Mouse (Mus musculus): ENCODE data around the gene Fam214a. TPM values are rescaled to one million over a fixed set of nuclear protein-coding genes. Genes with fewer than 3 reads are reported as not detected.
A peak's percentile ranks its signal among the peaks of the same experiment; 100 is the strongest.

Gene Fam214a
- polyA plus RNA-seq, 1 experiment, result 29.9 TPM

- Histone ChIP-seq H3K4me1 (ENCODE audit: control insufficient read depth, insufficient read depth, insufficient read length, low read length) (no peaks in the 10 kb centered on the region), H3K4me3 (ENCODE audit: insufficient read depth, low read depth, low read length) (no peak overlapping the region), H3K27ac (replicated peaks; ENCODE audit: low read depth, low read length) (no peak overlapping the region)
Observed at GRCm38 (mm10) chr9:75047079-75047478, 94.4 kb downstream of the Fam214a start.

- Histone ChIP-seq H3K4me1 (ENCODE audit: control insufficient read depth, insufficient read depth, insufficient read length, low read length) (no peaks in the 10 kb centered on the region), H3K4me3 (ENCODE audit: insufficient read depth, low read depth, low read length) (no peak overlapping the region), H3K27ac (replicated peaks; ENCODE audit: low read depth, low read length) (no peak overlapping the region)
Observed at GRCm38 (mm10) chr9:75049100-75049499, 96.4 kb downstream of the Fam214a start.

- H3K4me3 ChIP-seq (ENCODE audit: insufficient read depth, low read depth, low read length), result no peak overlapping the region
- no peak overlapping the region for H3K27ac ChIP-seq (replicated peaks; ENCODE audit: low read depth, low read length)
Observed at GRCm38 (mm10) chr9:75050003-75050402, 97.3 kb downstream of the Fam214a start.

GRCm38 (mm10) chr9:75051841-75052240 lies 99.2 kb downstream of the Fam214a start:
- H3K4me3 ChIP-seq (ENCODE audit: insufficient read depth, low read depth, low read length), result no peak overlapping the region
- no peaks in the 10 kb centered on the region for H3K4me1 ChIP-seq (ENCODE audit: control insufficient read depth, insufficient read depth, insufficient read length, low read length)
- H3K27ac ChIP-seq (replicated peaks; ENCODE audit: low read depth, low read length), result no peak overlapping the region

More at GRCm38 (mm10) chr9:75050003-75050402, 97.3 kb downstream of the Fam214a start:
- H3K4me1 ChIP-seq (ENCODE audit: control insufficient read depth, insufficient read depth, insufficient read length, low read length), result no peaks in the 10 kb centered on the region

- H3K4me3 ChIP-seq (ENCODE audit: insufficient read depth, low read depth, low read length), result no peak overlapping the region
- no peak overlapping the region for H3K27ac ChIP-seq (replicated peaks; ENCODE audit: low read depth, low read length)
- no peaks in the 10 kb centered on the region for H3K4me1 ChIP-seq (ENCODE audit: control insufficient read depth, insufficient read depth, insufficient read length, low read length)
Observed at GRCm38 (mm10) chr9:75055046-75055445, 102.4 kb downstream of the Fam214a start.

GRCm38 (mm10) chr9:75064678-75065331 lies 112.1 kb downstream of the Fam214a start:
- H3K4me1 ChIP-seq (ENCODE audit: control insufficient read depth, insufficient read depth, insufficient read length, low read length), result no peaks in the 10 kb centered on the region
- no peak overlapping the region for H3K4me3 ChIP-seq (ENCODE audit: insufficient read depth, low read depth, low read length)
- no peak overlapping the region for H3K27ac ChIP-seq (replicated peaks; ENCODE audit: low read depth, low read length)

GRCm38 (mm10) chr9:75070457-75071028 lies 117.9 kb downstream of the Fam214a start, which contains the start of gene Myo5a:
Myo5a (plus strand) TSS chr9:75071015.
- H3K27ac ChIP-seq (replicated peaks; ENCODE audit: low read depth, low read length), result peak within 1 kb of the TSS; percentile 40
- H3K4me1 ChIP-seq (ENCODE audit: control insufficient read depth, insufficient read depth, insufficient read length, low read length), result no peaks in the 10 kb centered on the region
- H3K4me3 ChIP-seq (ENCODE audit: insufficient read depth, low read depth, low read length), result peak within 1 kb of the TSS; percentile 97

- Histone ChIP-seq H3K4me1 (ENCODE audit: control insufficient read depth, insufficient read depth, insufficient read length, low read length) (no peaks in the 10 kb centered on the region), H3K4me3 (ENCODE audit: insufficient read depth, low read depth, low read length) (peak overlapping the region; percentile 97), H3K27ac (replicated peaks; ENCODE audit: low read depth, low read length) (peak overlapping the region; percentile 40)
Observed at GRCm38 (mm10) chr9:75071029-75071705, 118.5 kb downstream of the Fam214a start.

GRCm38 (mm10) chr9:75071706-75072192 lies 119.1 kb downstream of the Fam214a start:
- Histone ChIP-seq H3K27ac (replicated peaks; ENCODE audit: low read depth, low read length) (0 out of 2 replicates have a peak overlapping the region, but pooled peaks have one; percentile 31), H3K4me3 (ENCODE audit: insufficient read depth, low read depth, low read length) (peak overlapping the region; percentile 97), H3K4me1 (ENCODE audit: control insufficient read depth, insufficient read depth, insufficient read length, low read length) (no peaks in the 10 kb centered on the region)

- H3K4me3 ChIP-seq (ENCODE audit: insufficient read depth, low read depth, low read length), result peak overlapping the region; percentile 21; the same call in 1 of the 2 replicates
- no peaks in the 10 kb centered on the region for H3K4me1 ChIP-seq (ENCODE audit: control insufficient read depth, insufficient read depth, insufficient read length, low read length)
- H3K27ac ChIP-seq (replicated peaks; ENCODE audit: low read depth, low read length), result no peak overlapping the region
Observed at GRCm38 (mm10) chr9:75072361-75072760, 119.7 kb downstream of the Fam214a start.

GRCm38 (mm10) chr9:75077191-75077590 lies 124.5 kb downstream of the Fam214a start:
- Histone ChIP-seq H3K4me1 (ENCODE audit: control insufficient read depth, insufficient read depth, insufficient read length, low read length) (no peaks in the 10 kb centered on the region), H3K4me3 (ENCODE audit: insufficient read depth, low read depth, low read length) (no peak overlapping the region), H3K27ac (replicated peaks; ENCODE audit: low read depth, low read length) (no peak overlapping the region)

Other genes starting within 250 kb of the Fam214a start
- gene Onecut1, start 91.0 kb upstream of the Fam214a start, polyA plus RNA-seq (2012; ENCODE audit: insufficient read depth, insufficient read length, missing spikeins), result not detected in 2 replicates
- 221 and 237 TPM in 2 replicates for gene Arpp19, start 84.7 kb downstream of the Fam214a start, polyA plus RNA-seq (2012; ENCODE audit: insufficient read depth, insufficient read length, missing spikeins)
- 25.7 and 66.6 TPM in 2 replicates for gene Myo5a, start 118.1 kb downstream of the Fam214a start, polyA plus RNA-seq (2012; ENCODE audit: insufficient read depth, insufficient read length, missing spikeins)

Data from brown adipose tissue, adult 24 weeks (tissue).